Mouse (Mus musculus) cortical plate, adult 2 months (tissue): ENCODE measurements around the gene Kcna2.

ENCODE experiments used
- CTCF ChIP-seq: fragments of 200-500 bp; IDR thresholded peaks from 2 replicates; pipeline ENCODE4 v1.5.1; 2011; ENCODE audit warnings: mild to moderate bottlenecking, control low read depth, low read length; ENCODE audit not compliant: insufficient read depth; ENCODE audit errors: extremely low read depth
- POLR2A ChIP-seq: fragments of 200-500 bp; IDR thresholded peaks from 2 replicates; pipeline ENCODE4 v1.6.1; 2011; ENCODE audit warnings: mild to moderate bottlenecking, low read length, control low read depth; ENCODE audit not compliant: insufficient read depth; ENCODE audit errors: extremely low read depth

DNA sequence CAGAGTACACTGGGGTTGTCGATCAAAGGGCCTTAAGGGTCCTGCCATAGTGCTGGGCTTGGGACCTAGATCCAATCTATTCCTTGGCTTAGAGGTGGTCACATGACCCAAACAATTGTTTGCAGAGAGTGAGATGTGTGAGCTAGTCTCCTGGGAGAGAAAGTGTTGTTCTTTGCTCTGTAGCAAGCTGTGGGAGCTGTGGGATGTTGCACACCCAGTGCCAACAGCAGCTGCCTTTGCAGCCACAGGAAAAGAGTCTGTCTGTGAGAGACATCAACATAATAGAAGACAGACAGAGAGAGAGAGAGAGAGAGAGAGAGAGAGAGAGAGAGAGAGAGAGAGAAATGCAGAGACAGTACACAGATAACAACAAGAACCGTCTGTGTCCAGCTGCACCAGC lies 28.3 kb downstream of the Kcna2 start:
- TF ChIP-seq CTCF (no peak), POLR2A (no peak)
